ENCODE assay signal across 16 mouse cellular contexts in genomic region chr1:65281756-65282155, GRCm38 (mm10).
DNase-seq lines count a peak whose midpoint lies in the region.
"Had no signal": no experiment of that assay in that cellular context is flagged by ENCODE, and none has a peak within 500 bp of the region (broad histone marks: within the 10 kb centered on the region; RNA-seq: fewer than 3 reads in every experiment).

Gene Pth2r (plus strand): TSS chr1:65282056.

- peak; percentile 24 for DNase-seq in retina, postnatal 1 day
- no peak for DNase-seq in retina, embryonic 14.5 days (ENCODE audit: low spot score)
- peak; percentile 40 for DNase-seq in Muller cell, postnatal 12 days (ENCODE audit: inconsistent ontology term)
- DNase-seq in MN1 (ENCODE audit: low spot score): no peak
- DNase-seq: adrenal gland, adult 2 months; adrenal gland, adult 8-10 months; adrenal gland, postnatal 10 days; adrenal gland, postnatal 14 days; adrenal gland, postnatal 25 days; adrenal gland, postnatal 36 days; B cell, adult 2 months; cerebellum, adult 11 months; cerebellum, adult 11-12 months; cerebellum, adult 18-20 months; cerebellum, adult 2 months; cerebellum, adult 8-10 months had no signal

Comparison
In these comparisons a context has a peak if more than half of its experiments do, and no peak if none do; other contexts are left out.
1. DNase-seq: peak in retina, postnatal 1 day (single experiment) and Muller cell, postnatal 12 days (single experiment); none in retina, embryonic 14.5 days (single experiment) and MN1 (single experiment).